ENCODE assay signal across 8 mouse cellular contexts in genomic region chr11:96823880-96824782, GRCm38 (mm10). TPM values are rescaled to one million over a fixed set of nuclear protein-coding genes. Genes with fewer than 3 reads are reported as not detected.
DNase-seq lines count a peak whose midpoint lies in the region; ATAC-seq and TF ChIP-seq lines count a peak whose summit lies in the region.

No protein-coding gene starts in this region.

- 2% methylated on average over 25 of the region's 26 CpGs for WGBS in forebrain, embryonic 11.5 days
- 2% methylated on average over 26 of the region's 26 CpGs for WGBS in heart, postnatal 0 days
- WGBS in liver, embryonic 14.5 days (ENCODE audit: insufficient replicate concordance): 2% methylated on average over 25 of the region's 26 CpGs
- WGBS in stomach, embryonic 15.5 days: under 1% methylated on average over 23 of the region's 26 CpGs

- peak overlapping the region; percentile 67 for H3K9ac ChIP-seq in forebrain, embryonic 11.5 days (ENCODE audit: low read length)
- H3K9ac ChIP-seq in heart, postnatal 0 days (replicated peaks; ENCODE audit: low read depth, low read length): peak overlapping the region; percentile 46
- peak overlapping the region; percentile 15 for H3K9ac ChIP-seq in liver, embryonic 14.5 days (replicated peaks)
- peak overlapping the region; percentile 25; the same call in 1 of the 2 replicates for H3K9ac ChIP-seq in stomach, embryonic 15.5 days

- H3K4me1 ChIP-seq in E14TG2a.4 (replicated peaks; ENCODE audit: low read depth, low read length): peaks cover 94% of the 10 kb centered on the region
- H3K4me1 ChIP-seq in forebrain, embryonic 11.5 days (replicated peaks; ENCODE audit: control insufficient read depth, insufficient read depth, low read length): peaks cover 36% of the 10 kb centered on the region
- H3K4me1 ChIP-seq in heart, postnatal 0 days (ENCODE audit: control insufficient read depth, insufficient read depth): peaks cover 49% of the 10 kb centered on the region
- peaks cover 20 to 22% of the 10 kb centered on the region in 2 experiments for H3K4me1 ChIP-seq in liver, embryonic 14.5 days (replicated peaks; ENCODE audit: control insufficient read depth in 2 of 2, insufficient read depth in 2 of 2, low read length in 1 of 2)
- peaks cover 61% of the 10 kb centered on the region for H3K4me1 ChIP-seq in stomach, embryonic 15.5 days

- H3K27me3 ChIP-seq in E14TG2a.4 (ENCODE audit: insufficient read depth, low read length): no peaks in the 10 kb centered on the region
- no peaks in the 10 kb centered on the region for H3K27me3 ChIP-seq in forebrain, embryonic 11.5 days (ENCODE audit: control insufficient read depth, insufficient read depth, low read length)
- H3K27me3 ChIP-seq in heart, postnatal 0 days (ENCODE audit: control insufficient read depth, insufficient read depth, low read length): no peaks in the 10 kb centered on the region
- H3K27me3 ChIP-seq in liver, embryonic 14.5 days (ENCODE audit: control insufficient read depth, insufficient read depth, low read length): no peaks in the 10 kb centered on the region
- no peaks in the 10 kb centered on the region for H3K27me3 ChIP-seq in stomach, embryonic 15.5 days (replicated peaks)

- peak; percentile 95 for ATAC-seq in forebrain, embryonic 11.5 days (replicated peaks; ENCODE audit: low FRiP score)
- peak; percentile 71 for ATAC-seq in heart, postnatal 0 days (ENCODE audit: insufficient read depth, low read depth)
- ATAC-seq in liver, embryonic 14.5 days (ENCODE audit: insufficient read depth): peak; percentile 87
- ATAC-seq in stomach, embryonic 15.5 days (ENCODE audit: insufficient read depth, low FRiP score, low read depth): peak; percentile 88

- DNase-seq in c-Kit-positive CD71-positive TER-119-negative erythroid progenitor cells, embryonic 14.5 days (ENCODE audit: low read depth): peak; percentile 74
- DNase-seq in forebrain, embryonic 11.5 days (ENCODE audit: low spot score): peak; percentile 97
- peak; percentile 92 for DNase-seq in heart, postnatal 0 days (ENCODE audit: low spot score)
- peak; percentile 93 to 94 for DNase-seq in kidney, postnatal 36 days
- peak; percentile 66 to 78 (median 70) for DNase-seq in liver, embryonic 14.5 days (ENCODE audit: low read depth in 3 of 3, low spot score in 3 of 3)
- peak; percentile 91 for DNase-seq in neural tube, embryonic 10.5 days (ENCODE audit: extremely low spot score, low spot score)

- peak overlapping the region; percentile 84 for H3K27ac ChIP-seq in forebrain, embryonic 11.5 days (ENCODE audit: low read depth, low read length)
- peak overlapping the region; percentile 99 for H3K27ac ChIP-seq in heart, postnatal 0 days (ENCODE audit: low read depth)
- H3K27ac ChIP-seq in liver, embryonic 14.5 days: no peak overlapping the region
- H3K27ac ChIP-seq in stomach, embryonic 15.5 days: peak overlapping the region; percentile 84

- no peak for TF ChIP-seq EP300 in heart, postnatal 0 days (IDR thresholded peaks at IDR 0.05; ENCODE audit: low read depth)
- no peak for TF ChIP-seq EP300 in liver, embryonic 14.5 days (IDR thresholded peaks at IDR 0.05; ENCODE audit: low read depth)

- no peak for TF ChIP-seq CTCF in E14TG2a.4 (conservative IDR thresholded peaks at IDR 0.05; ENCODE audit: low read length)
- TF ChIP-seq CTCF in heart, postnatal 0 days (IDR thresholded peaks at IDR 0.05; ENCODE audit: low read depth): no peak
- TF ChIP-seq CTCF in liver, embryonic 14.5 days (IDR thresholded peaks at IDR 0.05; ENCODE audit: low read depth): no peak

- peak overlapping the region; percentile 89 for H3K4me3 ChIP-seq in E14TG2a.4 (replicated peaks; ENCODE audit: low read length)
- peak overlapping the region; percentile 48 for H3K4me3 ChIP-seq in forebrain, embryonic 11.5 days (ENCODE audit: low read depth, low read length)
- peak overlapping the region; percentile 91 for H3K4me3 ChIP-seq in heart, postnatal 0 days (ENCODE audit: low read depth, low read length)
- peak overlapping the region; percentile 25 to 48 for H3K4me3 ChIP-seq in liver, embryonic 14.5 days (ENCODE audit: insufficient read depth in 1 of 2, low read depth in 2 of 2, low read length in 2 of 2)
- peak overlapping the region; percentile 47 for H3K4me3 ChIP-seq in stomach, embryonic 15.5 days (replicated peaks)

- peaks cover 80% of the 10 kb centered on the region for H3K36me3 ChIP-seq in E14TG2a.4 (ENCODE audit: insufficient read depth, low read length)
- peaks cover 13% of the 10 kb centered on the region for H3K36me3 ChIP-seq in forebrain, embryonic 11.5 days (ENCODE audit: control insufficient read depth, insufficient read depth, low read length)
- peaks cover 36% of the 10 kb centered on the region for H3K36me3 ChIP-seq in heart, postnatal 0 days (replicated peaks; ENCODE audit: control insufficient read depth, insufficient read depth, low read length)
- peaks cover 45% of the 10 kb centered on the region for H3K36me3 ChIP-seq in liver, embryonic 14.5 days (replicated peaks; ENCODE audit: control insufficient read depth, insufficient read depth, low read depth)
- peaks cover 41% of the 10 kb centered on the region for H3K36me3 ChIP-seq in stomach, embryonic 15.5 days

- peak overlapping the region; percentile 98 for H3K4me2 ChIP-seq in forebrain, embryonic 11.5 days (ENCODE audit: low read depth, low read length, severe bottlenecking)
- peak overlapping the region; percentile 97 for H3K4me2 ChIP-seq in heart, postnatal 0 days (ENCODE audit: low read depth, low read length)
- peak overlapping the region; percentile 65 for H3K4me2 ChIP-seq in liver, embryonic 14.5 days (ENCODE audit: low read depth)
- H3K4me2 ChIP-seq in stomach, embryonic 15.5 days: peak overlapping the region; percentile 95

- H3K9me3 ChIP-seq in E14TG2a.4 (ENCODE audit: low read length): no peaks in the 10 kb centered on the region
- H3K9me3 ChIP-seq in forebrain, embryonic 11.5 days (ENCODE audit: control insufficient read depth, low read length): no peaks in the 10 kb centered on the region
- no peaks in the 10 kb centered on the region for H3K9me3 ChIP-seq in heart, postnatal 0 days (replicated peaks; ENCODE audit: control insufficient read depth, low read length)
- no peaks in the 10 kb centered on the region for H3K9me3 ChIP-seq in liver, embryonic 14.5 days (ENCODE audit: control insufficient read depth, low read length)
- H3K9me3 ChIP-seq in stomach, embryonic 15.5 days: no peaks in the 10 kb centered on the region

RNA-seq across cellular contexts. Expression of gene Nfe2l1, which starts 5.6 kb away (rescaled TPM):
- polyA plus RNA-seq in forebrain, embryonic 11.5 days (2014; fragmentation: Nextera tagmentation; extraction: Ambion mirVana): 38.6 and 42.9 TPM in 2 replicates
- 98.8 and 99.1 TPM in 2 replicates for total RNA-seq in heart, postnatal 0 days (2014; rRNA removed; ENCODE audit: low replicate concordance)
- 81.2 and 83.5 TPM in 2 replicates for polyA plus RNA-seq in heart, postnatal 0 days (2015; fragmentation: Nextera tagmentation; extraction: Ambion mirVana)
- polyA plus RNA-seq in liver, embryonic 14.5 days (2012; rRNA removed): 14.4 and 15.2 TPM in 2 replicates
- polyA plus RNA-seq in liver, embryonic 14.5 days (2014; fragmentation: Nextera tagmentation; extraction: Ambion mirVana): 9.6 and 10.1 TPM in 2 replicates
- 52.6 and 54.1 TPM in 2 replicates for polyA plus RNA-seq in stomach, embryonic 15.5 days (2015; fragmentation: Nextera tagmentation; extraction: Ambion mirVana)

RNA-seq across cellular contexts. Expression of gene Copz2, which starts 25.5 kb away (rescaled TPM):
- polyA plus RNA-seq in forebrain, embryonic 11.5 days (2014; fragmentation: Nextera tagmentation; extraction: Ambion mirVana): 33.2 and 33.8 TPM in 2 replicates
- 45.8 and 54.7 TPM in 2 replicates for total RNA-seq in heart, postnatal 0 days (2014; rRNA removed; ENCODE audit: low replicate concordance)
- polyA plus RNA-seq in heart, postnatal 0 days (2015; fragmentation: Nextera tagmentation; extraction: Ambion mirVana): 119 and 123 TPM in 2 replicates
- 7.9 and 8.7 TPM in 2 replicates for polyA plus RNA-seq in liver, embryonic 14.5 days (2012; rRNA removed)
- polyA plus RNA-seq in liver, embryonic 14.5 days (2014; fragmentation: Nextera tagmentation; extraction: Ambion mirVana): 18.6 and 18.8 TPM in 2 replicates
- polyA plus RNA-seq in stomach, embryonic 15.5 days (2015; fragmentation: Nextera tagmentation; extraction: Ambion mirVana): 124 and 125 TPM in 2 replicates

RNA-seq across cellular contexts. Expression of gene Cbx1, which starts 35.2 kb away (rescaled TPM):
- 140 and 150 TPM in 2 replicates for polyA plus RNA-seq in forebrain, embryonic 11.5 days (2014; fragmentation: Nextera tagmentation; extraction: Ambion mirVana)
- 9.9 and 24.9 TPM in 2 replicates for total RNA-seq in heart, postnatal 0 days (2014; rRNA removed; ENCODE audit: low replicate concordance)
- 35.6 and 42.0 TPM in 2 replicates for polyA plus RNA-seq in heart, postnatal 0 days (2015; fragmentation: Nextera tagmentation; extraction: Ambion mirVana)
- polyA plus RNA-seq in liver, embryonic 14.5 days (2012; rRNA removed): 9.9 and 23.5 TPM in 2 replicates
- 25.0 and 26.0 TPM in 2 replicates for polyA plus RNA-seq in liver, embryonic 14.5 days (2014; fragmentation: Nextera tagmentation; extraction: Ambion mirVana)
- 99.1 and 99.2 TPM in 2 replicates for polyA plus RNA-seq in stomach, embryonic 15.5 days (2015; fragmentation: Nextera tagmentation; extraction: Ambion mirVana)

RNA-seq across cellular contexts. Expression of gene Snx11, which starts 46.8 kb away (rescaled TPM):
- polyA plus RNA-seq in forebrain, embryonic 11.5 days (2014; fragmentation: Nextera tagmentation; extraction: Ambion mirVana): 17.5 and 26.9 TPM in 2 replicates
- total RNA-seq in heart, postnatal 0 days (2014; rRNA removed; ENCODE audit: low replicate concordance): 14.4 and 14.8 TPM in 2 replicates
- polyA plus RNA-seq in heart, postnatal 0 days (2015; fragmentation: Nextera tagmentation; extraction: Ambion mirVana): 9.0 and 10.2 TPM in 2 replicates
- 7.4 and 10.1 TPM in 2 replicates for polyA plus RNA-seq in liver, embryonic 14.5 days (2012; rRNA removed)
- polyA plus RNA-seq in liver, embryonic 14.5 days (2014; fragmentation: Nextera tagmentation; extraction: Ambion mirVana): 4.2 and 4.9 TPM in 2 replicates
- polyA plus RNA-seq in stomach, embryonic 15.5 days (2015; fragmentation: Nextera tagmentation; extraction: Ambion mirVana): 16.5 and 17.4 TPM in 2 replicates

Comparison
In these comparisons a context has a peak if more than half of its experiments do, and no peak if none do; other contexts are left out.
1. H3K4me3 ChIP-seq: peak in every context shown above with its lines; median percentile 91 in heart, postnatal 0 days; 89 in E14TG2a.4; 48 in forebrain, embryonic 11.5 days; 47 in stomach, embryonic 15.5 days; 36 in liver, embryonic 14.5 days.
2. H3K9ac ChIP-seq: peak in every context shown above with its lines; median percentile 67 in forebrain, embryonic 11.5 days; 46 in heart, postnatal 0 days; 25 in stomach, embryonic 15.5 days; 15 in liver, embryonic 14.5 days.